Mouse (Mus musculus): ENCODE results near the gene Zfyve28.

- peak; percentile 92 for TF ChIP-seq CTCF (IDR thresholded peaks at IDR 0.05)
- no peak for TF ChIP-seq EP300 (IDR thresholded peaks at IDR 0.05)
Observed at GRCm38 (mm10) chr5:34235898-34236420, 52.3 kb downstream of the Zfyve28 start.

All from lung, postnatal 0 days (tissue).